Mouse (Mus musculus): ENCODE measurements around the gene Pcdh15.

Gene Pcdh15

DNA sequence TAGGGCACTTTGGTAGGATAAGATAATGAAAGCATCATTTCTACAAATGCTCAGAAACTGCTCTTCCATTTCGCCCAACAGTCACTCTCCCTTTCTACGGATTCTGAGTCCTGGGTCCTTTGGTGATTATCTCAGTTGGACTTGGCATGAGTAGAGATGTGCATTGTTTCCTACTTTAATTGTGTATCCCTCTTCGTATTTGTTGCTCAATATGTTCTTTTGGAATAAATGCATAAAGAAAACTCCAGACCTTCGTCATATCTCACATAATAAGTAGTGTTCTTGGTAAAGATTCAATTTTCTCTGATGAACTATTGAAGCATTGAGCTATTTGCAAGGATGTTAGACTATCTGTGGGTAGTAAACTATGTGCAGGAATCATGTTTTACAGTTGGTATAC, 854.2 kb downstream of the Pcdh15 start:
- no peak for DNase-seq (ENCODE audit: low spot score in 2 of 2)

DNA sequence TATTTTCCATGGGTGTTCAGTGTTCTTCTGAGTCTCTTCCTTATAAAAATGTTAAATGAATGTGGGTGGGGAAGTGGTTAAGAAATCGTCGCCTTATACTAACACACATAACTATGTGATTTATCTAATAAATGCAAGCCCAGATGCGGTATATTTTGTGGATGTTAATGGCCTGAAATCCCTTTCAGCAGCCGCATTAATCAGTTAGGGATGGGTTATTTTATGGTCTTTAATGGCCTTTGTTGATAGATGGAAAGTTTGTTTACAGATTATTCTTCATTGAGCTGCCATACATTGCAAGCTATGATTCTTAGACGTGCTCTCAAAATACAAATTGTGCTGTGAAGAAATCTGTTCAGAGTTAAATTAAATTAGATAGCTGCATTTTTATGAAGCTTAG, 884.9 kb downstream of the Pcdh15 start:
- DNase-seq (ENCODE audit: low spot score in 2 of 2): no peak

DNA sequence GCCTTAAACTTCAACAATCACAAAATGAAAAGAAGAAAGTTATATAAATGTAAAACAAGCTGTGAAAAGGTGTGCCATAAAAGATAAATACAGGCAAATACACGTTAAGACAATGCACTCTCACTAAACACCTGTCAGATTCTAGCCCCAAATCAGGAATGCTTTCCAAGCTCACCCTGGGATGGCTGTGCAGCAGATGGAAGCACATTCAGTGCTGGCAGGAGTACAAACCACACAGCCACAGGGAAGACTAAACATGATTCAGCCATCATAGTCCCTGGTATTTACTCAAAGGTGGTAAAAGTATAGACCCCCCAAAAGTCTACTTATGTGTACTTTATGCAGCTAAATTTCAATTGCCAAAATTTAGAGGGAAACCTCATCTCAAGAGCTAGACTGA, 909.7 kb downstream of the Pcdh15 start:
- no peak for DNase-seq (ENCODE audit: low spot score in 2 of 2)

DNA sequence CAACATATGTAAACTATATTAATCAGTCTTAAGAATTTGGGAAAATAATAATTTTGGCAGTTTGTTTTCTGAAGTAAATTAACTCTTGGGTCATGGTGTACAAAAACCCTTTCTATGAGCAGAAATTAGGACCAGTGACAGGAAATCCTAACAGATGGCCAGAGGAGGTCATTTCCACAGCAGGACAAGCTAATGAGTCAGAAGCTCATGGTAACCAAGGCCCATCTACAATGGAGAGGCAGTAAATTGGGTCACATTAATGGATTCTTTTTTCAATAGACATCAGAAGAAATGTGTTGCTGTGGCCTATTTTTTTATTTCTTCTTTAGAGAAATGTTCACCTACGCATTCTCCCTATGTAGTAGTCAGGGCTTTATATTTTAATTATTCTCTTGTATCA, 923.9 kb downstream of the Pcdh15 start:
- no peak for DNase-seq (ENCODE audit: low spot score in 2 of 2)

DNA sequence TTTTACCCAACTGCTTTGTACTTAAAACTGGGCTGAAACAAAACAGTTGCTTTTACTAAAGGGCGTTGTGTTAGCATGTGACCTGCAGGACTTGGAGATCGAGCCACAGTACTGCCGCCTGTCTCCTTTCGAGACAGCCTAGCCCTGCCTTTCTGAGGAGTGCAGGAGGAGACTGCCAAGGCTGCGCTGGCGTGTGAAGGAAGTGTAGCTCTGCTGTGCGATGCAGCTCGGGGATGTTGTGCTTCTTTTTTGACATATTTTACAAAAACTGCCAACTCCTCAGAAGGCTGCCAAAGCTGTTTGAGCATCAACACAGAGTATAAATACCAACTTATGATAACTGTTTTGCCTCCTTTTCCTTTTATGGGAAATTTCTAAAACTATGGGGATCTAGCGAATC, 953.9 kb downstream of the Pcdh15 start:
- no peak for DNase-seq (ENCODE audit: low spot score in 2 of 2)

DNA sequence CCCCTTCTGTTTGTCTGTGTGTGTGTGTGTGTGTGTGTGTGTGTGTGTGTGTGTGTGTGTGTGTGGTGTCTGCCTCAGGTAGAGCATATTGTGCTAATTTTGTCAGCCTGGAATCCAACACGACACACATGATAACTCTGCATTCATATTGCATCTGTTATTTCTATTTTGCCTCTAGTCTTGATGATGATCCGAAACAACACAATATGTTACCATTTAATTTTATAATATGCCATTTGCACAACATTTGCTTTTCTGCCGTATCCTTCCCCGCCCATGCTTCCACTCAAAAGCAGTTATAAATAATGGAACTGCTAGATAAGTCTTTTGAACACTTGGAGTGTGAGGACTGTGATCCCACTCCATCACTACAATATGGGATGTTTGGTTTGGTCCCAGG, 987.5 kb downstream of the Pcdh15 start:
- DNase-seq (ENCODE audit: low spot score in 2 of 2): no peak

DNA sequence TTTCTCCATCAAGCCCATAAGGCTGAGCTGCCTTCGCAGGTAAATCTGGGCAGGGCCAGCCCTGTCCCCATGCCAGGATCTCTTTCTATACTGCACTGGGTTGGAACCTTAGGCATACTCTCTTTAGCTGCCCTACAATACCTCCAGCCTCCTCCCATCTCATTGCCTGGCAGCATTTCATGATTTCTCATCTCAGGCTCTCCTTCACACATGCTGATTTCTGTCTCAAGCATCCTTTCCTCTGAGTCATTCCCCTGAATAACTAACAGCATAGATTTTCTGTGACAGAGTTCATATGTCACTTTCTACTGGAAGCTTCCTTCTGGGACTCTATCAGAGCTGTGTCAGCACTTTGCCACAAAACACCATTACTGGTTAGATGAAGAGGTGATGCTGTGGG, 999.2 kb downstream of the Pcdh15 start:
- no peak for DNase-seq (ENCODE audit: low spot score in 2 of 2)

DNA sequence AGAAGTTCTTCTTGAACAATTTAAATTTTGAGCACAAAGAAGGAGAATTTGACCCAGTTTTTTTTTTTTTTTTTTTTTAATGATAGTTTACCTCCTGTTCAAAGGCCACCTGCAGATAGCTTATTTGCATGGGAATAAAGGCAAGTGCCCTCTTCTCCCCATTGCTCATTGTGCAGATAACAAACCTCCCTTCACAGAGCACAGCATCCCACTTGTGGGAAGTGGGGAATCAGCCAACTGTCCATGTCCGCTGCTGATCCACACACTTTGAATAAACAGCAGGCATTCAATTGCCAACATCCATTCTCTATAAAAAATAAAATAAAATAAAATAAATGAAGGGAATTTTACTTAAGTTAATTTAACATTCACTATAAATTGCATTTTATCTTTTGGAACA, 1015.0 kb downstream of the Pcdh15 start:
- no peak for DNase-seq (ENCODE audit: low spot score in 2 of 2)

DNA sequence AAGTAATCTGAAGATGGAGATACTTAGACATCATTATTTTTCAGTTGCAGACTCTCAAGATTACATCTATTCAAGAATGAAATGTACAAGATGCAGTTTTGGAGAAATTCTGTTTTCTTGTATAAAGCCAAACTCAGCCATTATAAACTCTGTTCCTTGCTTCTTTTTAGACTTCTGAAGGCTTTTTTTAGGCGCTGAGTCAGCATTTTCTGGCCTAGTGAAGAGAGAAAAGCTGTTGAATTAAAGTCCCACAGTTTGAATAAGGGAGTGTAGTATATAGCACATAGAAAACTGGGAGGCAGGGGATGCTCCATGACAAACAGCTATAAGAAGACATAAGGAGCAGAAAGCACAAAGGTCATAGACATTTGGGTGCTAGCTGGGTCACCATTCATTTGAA, 1017.7 kb downstream of the Pcdh15 start:
- no peak for DNase-seq (ENCODE audit: low spot score in 2 of 2)

DNA sequence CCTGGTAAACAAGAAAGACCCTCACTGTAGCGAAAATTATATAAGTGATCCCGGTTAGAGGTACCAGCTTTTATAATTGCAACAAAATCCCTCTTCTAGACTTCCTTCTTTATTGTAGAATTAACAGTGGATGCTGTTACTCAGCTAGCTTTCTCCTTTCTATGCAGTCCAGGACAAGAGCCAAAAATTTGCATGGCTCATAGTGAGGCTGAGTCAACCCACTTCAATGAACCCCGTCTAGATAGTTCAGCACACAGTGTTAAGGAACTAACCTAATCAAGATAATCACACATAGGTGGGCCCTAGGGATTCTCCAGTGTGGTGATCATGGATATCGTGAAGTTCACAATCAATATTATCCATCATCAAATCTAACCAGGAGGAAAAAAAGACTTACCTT, 1024.3 kb downstream of the Pcdh15 start:
- DNase-seq (ENCODE audit: low spot score in 2 of 2): no peak

DNA sequence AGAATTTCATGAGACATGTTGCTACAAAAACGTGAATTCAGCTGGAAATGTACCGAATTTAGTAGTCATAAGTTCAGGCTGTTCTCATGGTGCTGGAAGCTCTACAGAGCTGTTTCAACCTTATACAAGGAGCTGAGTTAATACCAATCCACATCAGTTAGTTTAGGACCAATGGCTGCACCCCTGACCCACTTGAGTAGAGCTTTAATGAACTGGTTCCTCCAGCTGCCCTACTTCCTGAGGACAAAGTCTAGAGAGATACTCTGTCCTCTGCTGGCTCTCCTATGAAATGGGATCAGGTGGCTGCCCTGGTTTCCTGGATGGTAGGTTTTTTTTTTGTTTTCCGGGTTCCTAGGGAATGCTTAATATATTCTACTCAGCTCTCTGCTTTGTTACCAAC, 1030.0 kb downstream of the Pcdh15 start:
- no peak for DNase-seq (ENCODE audit: low spot score in 2 of 2)

DNA sequence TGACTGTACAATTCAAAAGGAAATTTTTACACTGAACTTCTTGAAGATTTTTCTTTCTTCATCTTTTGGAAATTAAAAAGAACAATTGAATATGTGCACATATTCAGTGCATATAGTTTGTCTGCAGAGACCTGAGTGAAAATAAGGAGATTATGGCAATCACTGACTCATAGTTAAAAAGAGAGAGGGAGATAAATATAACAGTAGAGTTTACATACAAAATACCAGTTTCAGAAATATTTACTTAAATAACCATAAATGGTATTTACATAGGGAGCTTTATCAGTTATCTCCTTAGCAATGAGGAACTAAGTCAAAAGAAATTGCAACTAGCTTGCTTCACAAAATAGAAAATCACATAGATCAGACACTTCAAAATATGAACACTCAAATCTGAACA, 1030.5 kb downstream of the Pcdh15 start:
- no peak for DNase-seq (ENCODE audit: low spot score in 2 of 2)

DNA sequence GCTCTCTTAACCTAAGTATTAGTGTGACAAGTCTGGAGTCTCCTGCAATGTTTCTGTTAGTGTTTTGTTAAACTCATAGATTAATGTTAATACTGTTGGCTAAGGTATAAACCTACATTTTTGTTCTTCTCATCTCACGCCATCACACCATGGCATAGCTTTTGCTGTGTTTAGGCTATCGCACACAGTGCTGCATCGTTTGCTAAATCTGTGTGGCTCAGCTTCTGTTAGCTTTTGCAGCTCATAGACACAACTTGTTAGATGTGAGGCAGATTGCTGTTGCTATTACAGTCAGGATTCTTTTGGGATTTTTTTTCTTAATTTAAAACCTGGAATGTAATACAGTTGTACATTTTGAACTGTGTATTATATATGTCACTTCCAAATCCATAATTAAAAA, 1031.7 kb downstream of the Pcdh15 start:
- DNase-seq (ENCODE audit: low spot score in 2 of 2): no peak

DNA sequence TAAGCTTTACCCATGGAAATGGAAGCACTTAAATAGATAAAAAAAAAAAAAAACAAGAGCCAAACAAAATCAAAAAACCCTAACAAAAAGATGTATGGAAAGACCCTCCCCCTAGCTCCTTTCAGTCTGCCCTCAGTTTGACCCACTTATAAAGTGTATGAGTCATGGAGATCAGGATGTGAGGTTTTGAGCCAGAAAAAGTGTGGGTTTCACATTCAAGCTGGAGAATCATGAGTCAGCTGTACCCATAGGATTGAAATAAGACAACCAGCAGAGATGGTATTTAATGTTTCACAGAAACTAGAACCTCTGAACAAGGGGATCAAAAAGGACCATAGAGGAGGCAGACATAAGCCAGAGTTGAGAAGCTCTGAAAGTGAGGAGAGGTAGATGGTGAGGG, 1048.8 kb downstream of the Pcdh15 start:
- no peak for DNase-seq (ENCODE audit: low spot score in 2 of 2)

DNA sequence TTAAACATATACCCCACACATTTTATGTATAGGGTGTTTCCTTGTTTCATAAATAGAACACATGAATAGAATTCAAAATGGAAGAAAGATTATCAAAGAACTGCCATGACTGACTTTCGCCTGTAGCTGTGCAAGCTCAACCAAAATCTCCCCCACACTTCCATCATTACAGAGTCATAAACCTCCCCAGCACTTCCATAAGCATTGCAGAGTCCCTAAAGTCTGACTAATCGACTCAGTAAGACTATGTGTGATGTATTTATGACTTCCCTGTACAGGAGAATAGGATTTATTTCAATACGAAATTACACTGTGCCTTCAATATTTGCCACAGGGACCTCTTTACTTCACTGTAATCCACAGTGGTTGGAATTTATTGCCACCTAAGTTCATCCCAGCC, 1082.8 kb downstream of the Pcdh15 start:
- DNase-seq (ENCODE audit: low spot score in 2 of 2): no peak

DNA sequence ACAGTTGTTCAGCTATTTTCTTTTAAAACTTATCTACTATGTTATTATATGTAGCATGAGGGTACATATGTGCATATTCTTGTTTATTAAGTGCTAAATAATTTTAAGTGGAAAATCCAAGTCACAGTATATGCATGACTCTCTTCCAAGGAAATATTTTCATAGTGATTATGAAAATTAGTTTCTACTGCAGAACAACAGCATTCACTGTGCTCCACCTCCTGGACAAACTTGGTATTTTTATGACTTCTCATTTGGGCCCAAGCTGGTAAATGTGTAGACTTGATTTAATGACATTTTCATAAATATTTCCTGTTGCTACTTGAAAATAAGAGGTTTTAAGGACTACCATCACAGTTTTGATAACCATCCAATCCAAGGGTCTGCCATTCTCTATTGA, 1104.5 kb downstream of the Pcdh15 start:
- DNase-seq (ENCODE audit: low spot score in 2 of 2): no peak

DNA sequence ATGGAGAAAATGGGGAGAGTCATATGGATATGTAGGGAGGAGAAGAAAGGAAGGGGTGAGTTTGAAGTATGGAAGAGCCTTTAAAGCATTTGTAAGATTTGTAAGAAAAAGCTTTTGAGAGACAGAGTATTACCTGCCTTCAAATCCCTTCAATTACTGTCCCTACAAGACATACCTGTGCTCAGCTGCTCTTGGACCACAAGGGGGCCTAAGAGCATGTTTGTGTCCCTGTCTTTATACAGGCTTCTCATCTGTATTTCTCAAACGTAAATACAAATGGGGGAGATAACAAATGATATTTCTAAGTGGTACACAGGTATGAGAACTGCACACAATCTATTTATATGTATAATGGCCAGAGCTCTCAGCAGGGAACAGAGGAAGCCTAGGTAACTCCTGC, 1118.1 kb downstream of the Pcdh15 start:
- DNase-seq (ENCODE audit: low spot score in 2 of 2): no peak

DNA sequence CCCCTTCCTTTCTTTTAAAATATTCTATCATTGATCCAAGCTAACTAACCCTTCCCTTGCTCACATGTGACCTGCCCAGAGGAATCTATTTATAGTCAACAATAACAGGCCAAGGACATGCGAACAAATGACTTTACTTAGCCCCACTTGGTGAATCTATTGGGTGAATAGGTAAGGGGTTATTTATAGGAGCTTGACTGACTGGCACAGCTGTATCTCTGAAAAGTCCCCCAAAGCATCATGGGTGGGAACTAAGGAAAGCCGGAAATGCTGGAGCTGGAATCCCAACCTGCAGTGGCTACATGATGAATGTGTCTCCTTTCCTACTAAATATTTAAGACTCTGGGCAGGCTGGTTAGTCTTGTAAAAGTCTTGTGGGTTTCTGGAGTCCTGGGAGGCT, 1121.3 kb downstream of the Pcdh15 start:
- DNase-seq (ENCODE audit: low spot score in 2 of 2): no peak

DNA sequence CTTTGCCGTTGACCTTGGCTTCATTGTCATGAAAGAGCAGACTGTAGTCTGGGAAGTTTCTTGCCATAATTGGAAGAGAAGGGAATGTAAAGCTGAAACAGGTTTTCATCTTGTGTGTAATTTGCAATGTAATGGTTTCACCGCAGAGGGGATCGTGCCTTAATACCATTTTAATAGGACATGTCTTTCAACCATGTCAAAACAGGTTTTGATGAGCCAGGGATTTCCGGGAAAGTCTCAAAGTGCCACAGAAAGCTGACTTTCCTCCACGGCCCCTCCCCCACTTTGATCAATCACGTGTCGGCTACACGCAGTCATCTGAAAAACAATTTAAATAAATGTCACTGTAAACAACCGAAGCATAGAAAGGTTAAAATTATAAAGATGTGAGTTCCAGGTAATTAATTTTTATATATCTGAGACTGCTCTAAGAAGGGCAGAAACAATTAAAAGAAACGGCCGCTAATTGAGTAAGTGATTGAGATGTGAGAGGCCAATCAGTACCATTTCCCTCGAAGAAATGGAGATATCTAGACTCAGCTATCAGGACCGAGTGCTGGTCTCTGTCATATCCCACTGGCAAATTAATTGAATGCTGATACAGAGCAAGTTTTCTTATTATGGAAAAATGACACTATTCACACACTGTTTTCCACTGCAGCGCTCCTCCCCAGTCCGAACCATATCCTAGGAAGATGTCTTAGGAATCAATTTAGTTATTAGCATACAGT, 1158.7 kb downstream of the Pcdh15 start:
- DNase-seq (ENCODE audit: low spot score in 2 of 2): no peak

DNA sequence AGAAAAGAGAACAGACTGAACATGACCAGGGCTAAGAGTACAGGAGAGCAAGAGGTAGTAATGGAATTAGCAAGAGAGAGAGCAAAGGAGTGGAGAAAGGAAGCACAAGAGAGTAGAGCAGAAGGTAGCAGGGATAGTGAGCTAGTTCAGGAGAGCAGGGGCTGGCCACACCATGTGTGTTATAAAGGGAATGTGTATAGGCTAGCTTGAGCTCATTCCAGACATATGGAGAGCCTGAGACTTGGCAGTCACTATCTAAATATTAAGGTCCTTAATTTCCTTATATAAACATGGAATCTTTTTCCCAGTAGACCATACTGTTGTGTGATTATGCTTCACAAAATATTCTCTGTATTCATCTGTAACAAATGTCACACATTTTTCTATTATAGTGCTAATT, 1159.5 kb downstream of the Pcdh15 start:
- DNase-seq (ENCODE audit: low spot score in 2 of 2): no peak

DNA sequence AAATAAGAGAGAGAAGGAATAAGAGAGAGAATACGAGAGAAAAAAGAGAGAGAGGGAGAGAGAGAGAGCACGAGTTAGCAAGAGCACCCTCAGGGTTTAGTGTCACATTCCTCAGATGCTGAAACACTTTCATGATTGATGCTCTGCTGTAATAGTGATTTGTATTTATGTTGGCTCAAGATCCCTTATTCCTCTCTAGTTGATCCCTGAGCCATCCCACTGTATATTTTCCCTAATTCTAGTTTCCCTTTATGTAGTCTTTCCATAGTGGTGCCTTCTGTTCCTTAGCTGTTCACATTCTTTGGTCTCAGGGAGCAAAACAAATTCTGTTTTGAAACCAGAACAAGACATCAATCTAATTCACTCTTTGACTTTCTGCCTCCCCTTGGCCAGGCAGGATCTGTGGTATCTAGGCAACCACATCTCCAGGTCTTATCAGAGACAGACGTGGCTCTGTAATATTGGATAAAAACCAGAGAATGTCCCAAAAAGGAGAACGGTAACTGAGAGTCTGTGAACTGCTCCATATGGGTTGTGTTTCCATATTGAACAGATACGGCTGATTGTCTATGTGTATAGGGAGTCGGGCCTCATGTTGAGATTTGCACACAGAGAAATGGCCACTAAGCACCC, 1170.6 kb downstream of the Pcdh15 start:
- no peak for DNase-seq (ENCODE audit: low spot score in 2 of 2)

DNA sequence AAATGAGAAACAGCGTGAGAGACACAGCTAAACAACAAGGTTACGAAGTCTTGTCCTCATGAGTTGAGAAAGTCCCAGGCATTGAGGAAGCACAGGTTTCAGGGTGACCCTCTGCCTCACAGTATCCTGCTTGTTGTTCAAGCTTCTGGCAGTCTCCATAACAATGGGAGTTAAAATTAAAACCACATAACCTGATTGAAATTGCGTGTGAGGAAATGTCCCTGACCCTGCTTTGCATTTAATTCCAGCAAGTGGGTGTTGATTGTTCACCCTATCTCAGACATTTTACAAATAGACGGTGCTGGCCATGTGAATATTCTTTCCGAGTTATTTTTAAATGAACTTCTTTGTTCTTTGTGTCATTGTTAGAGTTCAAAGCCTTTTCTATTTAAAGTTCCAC, 1171.8 kb downstream of the Pcdh15 start:
- no peak for DNase-seq (ENCODE audit: low spot score in 2 of 2)

DNA sequence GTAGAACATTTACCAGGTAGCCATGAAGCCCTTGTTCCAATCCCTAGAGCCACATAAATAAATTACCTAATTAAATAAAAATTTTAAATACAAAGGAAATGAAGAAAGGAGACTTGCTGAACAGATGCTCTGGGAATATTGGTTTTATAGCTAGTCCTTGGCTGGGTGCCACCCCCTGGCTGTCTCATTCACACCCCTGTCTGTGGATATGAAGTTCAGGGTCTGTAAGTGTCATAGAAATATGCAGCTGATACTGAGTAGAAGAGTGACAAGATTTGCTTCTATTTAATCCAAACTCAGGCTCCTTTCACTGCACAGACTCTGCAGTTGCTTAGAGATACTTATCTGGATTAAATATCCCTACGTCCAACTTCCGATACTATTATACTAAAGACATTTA, 1205.0 kb downstream of the Pcdh15 start:
- no peak for DNase-seq (ENCODE audit: low spot score in 2 of 2)
